In the genomic region with DNA sequence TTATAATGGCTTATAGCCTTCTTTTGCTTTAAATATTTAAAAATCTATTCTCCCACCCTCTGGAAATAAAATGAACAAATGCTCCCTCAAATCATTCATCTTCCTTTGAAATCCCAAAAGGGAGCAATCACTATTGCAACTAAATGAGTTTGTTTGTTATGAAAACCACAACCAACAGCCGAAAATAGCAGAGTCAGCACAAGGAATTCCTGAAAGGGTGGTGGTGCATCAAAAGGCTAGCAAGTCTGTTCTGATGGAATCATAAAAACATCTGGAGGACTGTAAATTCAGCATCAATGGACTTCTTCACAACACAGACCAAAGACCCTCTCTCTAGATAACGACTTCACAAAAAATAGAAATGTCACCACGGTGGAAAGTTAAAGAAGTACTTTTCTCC, we compare ENCODE assay signal across 10 mouse cellular contexts.
"Had no signal": no experiment of that assay in that cellular context is flagged by ENCODE, and none has a peak within 500 bp of the region (broad histone marks: within the 10 kb centered on the region; RNA-seq: fewer than 3 reads in every experiment).

No protein-coding gene starts in this region.

- DNase-seq: kidney, postnatal 14 days; lung, adult 2 months; lung, postnatal 36 days; right cerebral cortex, adult 18-20 months; right cerebral cortex, postnatal 25 days; thymus, postnatal 4 days had no signal

- ATAC-seq: lung, postnatal 0 days had no signal

- H3K4me3 ChIP-seq: limb, embryonic 10.5 days; liver, embryonic 15.5 days; myocyte had no signal

- H3K27ac ChIP-seq: limb, embryonic 10.5 days; liver, embryonic 15.5 days had no signal

- H3K36me3 ChIP-seq: limb, embryonic 10.5 days; liver, embryonic 15.5 days had no signal

- H3K9ac ChIP-seq: liver, embryonic 15.5 days had no signal

- H3K9me3 ChIP-seq: limb, embryonic 10.5 days; liver, embryonic 15.5 days had no signal
